In genomic region chr4:151010316-151010715, GRCm38 (mm10) we compare ENCODE assay signal across 35 mouse cellular contexts. TPM values are rescaled to one million over a fixed set of nuclear protein-coding genes. Genes with fewer than 3 reads are reported as not detected.
DNase-seq lines count a peak whose midpoint lies in the region; ATAC-seq lines count a peak whose summit lies in the region.
"Had no signal": no experiment of that assay in that cellular context is flagged by ENCODE, and none has a peak within 500 bp of the region (broad histone marks: within the 10 kb centered on the region; RNA-seq: fewer than 3 reads in every experiment).

No protein-coding gene starts in this region.

- 81% methylated on average over 7 of the region's 7 CpGs for WGBS in lung, embryonic 16.5 days
- 91% methylated on average over 7 of the region's 7 CpGs for WGBS in forebrain, embryonic 11.5 days

- H3K36me3 ChIP-seq in lung, embryonic 16.5 days (ENCODE audit: control insufficient read depth, insufficient read depth, low read length): peaks cover 4% of the 10 kb centered on the region; the same call in 1 of the 2 replicates
- no peaks in the 10 kb centered on the region for H3K36me3 ChIP-seq in forebrain, embryonic 11.5 days (ENCODE audit: control insufficient read depth, insufficient read depth, low read length)

- no peaks in the 10 kb centered on the region for H3K27me3 ChIP-seq in lung, embryonic 16.5 days (ENCODE audit: control insufficient read depth, insufficient read depth, low read depth, low read length)
- no peaks in the 10 kb centered on the region for H3K27me3 ChIP-seq in forebrain, embryonic 11.5 days (ENCODE audit: control insufficient read depth, insufficient read depth, low read length)
- H3K27me3 ChIP-seq: embryonic facial prominence, embryonic 13.5 days; forebrain, embryonic 13.5 days; hindbrain, embryonic 12.5 days; hindbrain, embryonic 15.5 days had no signal

- H3K9me3 ChIP-seq in lung, embryonic 16.5 days (ENCODE audit: control insufficient read depth, low read length): no peaks in the 10 kb centered on the region
- no peaks in the 10 kb centered on the region for H3K9me3 ChIP-seq in forebrain, embryonic 11.5 days (ENCODE audit: control insufficient read depth, low read length)
- H3K9me3 ChIP-seq: embryonic facial prominence, embryonic 10.5 days; embryonic facial prominence, embryonic 13.5 days; forebrain, embryonic 13.5 days; hindbrain, embryonic 12.5 days; hindbrain, embryonic 15.5 days had no signal

- DNase-seq in lung, postnatal 14 days: peak; percentile 25
- DNase-seq in lung, postnatal 4 days: peak; percentile 28 to 69
- no peak for DNase-seq in spleen, adult 12 weeks (ENCODE audit: low spot score)
- DNase-seq in forebrain, embryonic 11.5 days (ENCODE audit: low spot score): no peak
- no peak for DNase-seq in heart, adult 8-10 months (ENCODE audit: low spot score)
- DNase-seq: adrenal gland, adult 2 months; adrenal gland, postnatal 14 days; cerebellum, adult 11-12 months; cerebellum, adult 8-10 months; cerebellum, postnatal 10 days; cerebellum, postnatal 36 days; embryo, embryonic 11 days; gastrocnemius, postnatal 10 days; gastrocnemius, postnatal 36 days; heart, adult 2 months had no signal

- no peak overlapping the region for H3K4me3 ChIP-seq in lung, embryonic 16.5 days (ENCODE audit: low read length)
- no peak overlapping the region for H3K4me3 ChIP-seq in forebrain, embryonic 11.5 days (ENCODE audit: low read depth, low read length)
- H3K4me3 ChIP-seq: embryonic facial prominence, embryonic 10.5 days; embryonic facial prominence, embryonic 13.5 days; erythroblast, embryonic 14.5 days; forebrain, embryonic 13.5 days; heart, adult 2 months; hindbrain, embryonic 12.5 days; hindbrain, embryonic 15.5 days had no signal

- 0 out of 2 replicates have a peak, but pooled peaks have one; percentile 31 for ATAC-seq in lung, embryonic 16.5 days (ENCODE audit: low read depth)
- no peak for ATAC-seq in forebrain, embryonic 11.5 days (replicated peaks; ENCODE audit: low FRiP score)
- ATAC-seq: CD4-positive, CD25-positive, alpha-beta regulatory T cell, adult 4 months; forebrain, embryonic 13.5 days; forebrain, embryonic 16.5 days had no signal

- no peak overlapping the region for H3K4me2 ChIP-seq in lung, embryonic 16.5 days (ENCODE audit: low read depth, low read length)
- no peak overlapping the region for H3K4me2 ChIP-seq in forebrain, embryonic 11.5 days (ENCODE audit: low read depth, low read length, severe bottlenecking)
- H3K4me2 ChIP-seq: embryonic facial prominence, embryonic 13.5 days; forebrain, embryonic 13.5 days; heart, embryonic 11.5 days; hindbrain, embryonic 12.5 days; hindbrain, embryonic 15.5 days had no signal

- no peaks in the 10 kb centered on the region for H3K4me1 ChIP-seq in lung, embryonic 16.5 days (replicated peaks; ENCODE audit: control insufficient read depth, insufficient read depth, low read length)
- H3K4me1 ChIP-seq in forebrain, embryonic 11.5 days (replicated peaks; ENCODE audit: control insufficient read depth, insufficient read depth, low read length): no peaks in the 10 kb centered on the region
- H3K4me1 ChIP-seq: embryonic facial prominence, embryonic 13.5 days; forebrain, embryonic 13.5 days; hindbrain, embryonic 12.5 days; hindbrain, embryonic 15.5 days had no signal

- H3K27ac ChIP-seq in lung, embryonic 16.5 days (ENCODE audit: low read length): no peak overlapping the region
- no peak overlapping the region for H3K27ac ChIP-seq in forebrain, embryonic 11.5 days (ENCODE audit: low read depth, low read length)
- H3K27ac ChIP-seq: embryonic facial prominence, embryonic 10.5 days; embryonic facial prominence, embryonic 13.5 days; forebrain, embryonic 13.5 days; heart, adult 2 months; hindbrain, embryonic 12.5 days; hindbrain, embryonic 15.5 days had no signal

- H3K9ac ChIP-seq in lung, embryonic 16.5 days (ENCODE audit: low read length): no peak overlapping the region
- H3K9ac ChIP-seq in forebrain, embryonic 11.5 days (ENCODE audit: low read length): no peak overlapping the region
- H3K9ac ChIP-seq: embryonic facial prominence, embryonic 13.5 days; forebrain, embryonic 13.5 days; hindbrain, embryonic 12.5 days; hindbrain, embryonic 15.5 days had no signal

RNA-seq across cellular contexts. Expression of gene Uts2, which starts 13.4 kb away (rescaled TPM):
- not detected in 2 replicates for polyA plus RNA-seq in lung, embryonic 16.5 days (2015; fragmentation: Nextera tagmentation; extraction: Ambion mirVana)
- polyA plus RNA-seq in forebrain, embryonic 11.5 days (2014; fragmentation: Nextera tagmentation; extraction: Ambion mirVana): not detected in 2 replicates
- not detected for total RNA-seq in heart, adult 8-10 months (2022)
- total RNA-seq: adrenal gland, adult 2 months; adrenal gland, postnatal 14 days; gastrocnemius, adult 18-20 months; gastrocnemius, postnatal 10 days; gastrocnemius, postnatal 36 days; granulocyte monocyte progenitor cell, adult 5-6 weeks; heart, adult 2 months; heart, postnatal 25 days; hematopoietic stem cell, adult 5-6 weeks; MEL had no signal
- polyA plus RNA-seq: adrenal gland, adult 2 months; brain, embryonic 14.5 days; C2C12; CD4-positive, CD25-positive, alpha-beta regulatory T cell, adult 4 months; cortical plate, adult 2 months; embryonic facial prominence, embryonic 10.5 days; embryonic facial prominence, embryonic 13.5 days; erythroblast, embryonic 14.5 days; forebrain, embryonic 13.5 days; forebrain, embryonic 16.5 days; heart, adult 2 months; heart, embryonic 11.5 days; heart, embryonic 14.5 days; heart, postnatal 0 days; hindbrain, embryonic 12.5 days had no signal

RNA-seq across cellular contexts. Expression of gene Per3, which starts 34.1 kb away (rescaled TPM):
- polyA plus RNA-seq in lung, embryonic 16.5 days (2015; fragmentation: Nextera tagmentation; extraction: Ambion mirVana): 9.2 and 11.2 TPM in 2 replicates
- polyA plus RNA-seq in forebrain, embryonic 11.5 days (2014; fragmentation: Nextera tagmentation; extraction: Ambion mirVana): 5.5 and 6.7 TPM in 2 replicates
- 10 to 100 TPM in 3 of 4 experiments, 1 to 10 TPM in 1; 7.6 to 19.1 (median 16.9) TPM for total RNA-seq in heart, adult 8-10 months (2022)

RNA-seq across cellular contexts. Expression of gene Vamp3, which starts 47.4 kb away (rescaled TPM):
- polyA plus RNA-seq in lung, embryonic 16.5 days (2015; fragmentation: Nextera tagmentation; extraction: Ambion mirVana): 131 and 140 TPM in 2 replicates
- 96.1 and 109 TPM in 2 replicates for polyA plus RNA-seq in forebrain, embryonic 11.5 days (2014; fragmentation: Nextera tagmentation; extraction: Ambion mirVana)
- total RNA-seq in heart, adult 8-10 months (2022): 10 to 100 TPM; 51.7 to 66.2 (median 62.3) TPM

Comparison
In these comparisons a context has a peak if more than half of its experiments do, and no peak if none do; other contexts are left out.
1. DNase-seq: peak in lung, postnatal 14 days (single experiment) and lung, postnatal 4 days (2 of 2); none in spleen, adult 12 weeks (single experiment), forebrain, embryonic 11.5 days (single experiment) and heart, adult 8-10 months (single experiment).